ENCODE assay signal across 10 mouse cellular contexts in genomic region chr19:4992904-4993303, GRCm38 (mm10). TPM values are rescaled to one million over a fixed set of nuclear protein-coding genes. Genes with fewer than 3 reads are reported as not detected.
A peak's percentile ranks its signal among the peaks of the same experiment; 100 is the strongest.
DNase-seq lines count a peak whose midpoint lies in the region; ATAC-seq and TF ChIP-seq lines count a peak whose summit lies in the region.
"Had no signal": no experiment of that assay in that cellular context is flagged by ENCODE, and none has a peak within 500 bp of the region (broad histone marks: within the 10 kb centered on the region; RNA-seq: fewer than 3 reads in every experiment).

No protein-coding gene starts in this region.

- WGBS in hindbrain, embryonic 16.5 days = 4% methylated on average over 9 of the region's 9 CpGs
- WGBS in hindbrain, embryonic 10.5 days = 7% methylated on average over 9 of the region's 9 CpGs
- 3% methylated on average over 9 of the region's 9 CpGs for WGBS in intestine, postnatal 0 days

- peak overlapping the region; percentile 29 for H3K4me2 ChIP-seq in hindbrain, embryonic 16.5 days (ENCODE audit: low read length)
- H3K4me2 ChIP-seq in intestine, postnatal 0 days (replicated peaks; ENCODE audit: low read depth) = no peak overlapping the region

- H3K27ac ChIP-seq in hindbrain, embryonic 16.5 days (ENCODE audit: low read depth, low read length) = no peak overlapping the region
- H3K27ac ChIP-seq in hindbrain, embryonic 10.5 days = no peak overlapping the region
- H3K27ac ChIP-seq in intestine, postnatal 0 days (ENCODE audit: low read depth, low read length) = no peak overlapping the region

- ATAC-seq in hindbrain, embryonic 16.5 days = no peak
- ATAC-seq in intestine, postnatal 0 days = no peak

- H3K9me3 ChIP-seq in hindbrain, embryonic 16.5 days (ENCODE audit: control insufficient read depth, low read length) = no peaks in the 10 kb centered on the region
- no peaks in the 10 kb centered on the region for H3K9me3 ChIP-seq in hindbrain, embryonic 10.5 days
- no peaks in the 10 kb centered on the region for H3K9me3 ChIP-seq in intestine, postnatal 0 days (ENCODE audit: control insufficient read depth)

- no peak overlapping the region for H3K9ac ChIP-seq in hindbrain, embryonic 16.5 days (ENCODE audit: low read depth, low read length)
- H3K9ac ChIP-seq in intestine, postnatal 0 days (ENCODE audit: low read depth, low read length) = no peak overlapping the region

- H3K4me3 ChIP-seq in hindbrain, embryonic 16.5 days (ENCODE audit: low read length) = no peak overlapping the region
- no peak overlapping the region for H3K4me3 ChIP-seq in hindbrain, embryonic 10.5 days
- H3K4me3 ChIP-seq in intestine, postnatal 0 days (ENCODE audit: low read depth, low read length) = no peak overlapping the region

- peaks cover 8% of the 10 kb centered on the region; the same call in 1 of the 2 replicates for H3K27me3 ChIP-seq in hindbrain, embryonic 16.5 days (replicated peaks; ENCODE audit: control insufficient read depth, insufficient read depth, low read length)
- peaks cover 75% of the 10 kb centered on the region for H3K27me3 ChIP-seq in hindbrain, embryonic 10.5 days (ENCODE audit: insufficient read depth, poor library complexity, severe bottlenecking)
- peaks cover 26% of the 10 kb centered on the region for H3K27me3 ChIP-seq in intestine, postnatal 0 days (replicated peaks; ENCODE audit: control insufficient read depth, insufficient read depth, low read length)

- no peak for DNase-seq in hindbrain, embryonic 10.5 days (ENCODE audit: low spot score)
- DNase-seq in CD4-positive, CD25-positive, alpha-beta regulatory T cell, adult 2 months (ENCODE audit: low read depth, low spot score) = peak; percentile 76
- peak; percentile 90 for DNase-seq in cerebellum, adult 11-12 months
- DNase-seq in gastrocnemius, postnatal 14 days = peak; percentile 83
- DNase-seq in lung, postnatal 36 days = peak; percentile 42
- peak; percentile 55 for DNase-seq in urinary bladder, postnatal 25 days (ENCODE audit: low spot score)

- intact Hi-C loops in gastrocnemius, postnatal 14 days (cut with DNase I; ENCODE audit: low total_unique reads) = no loop called here

- peaks cover 42% of the 10 kb centered on the region for H3K4me1 ChIP-seq in hindbrain, embryonic 16.5 days (ENCODE audit: control insufficient read depth, insufficient read depth, low read depth, low read length)
- H3K4me1 ChIP-seq in hindbrain, embryonic 10.5 days (replicated peaks) = peaks cover 14% of the 10 kb centered on the region
- no peaks in the 10 kb centered on the region for H3K4me1 ChIP-seq in intestine, postnatal 0 days (replicated peaks; ENCODE audit: control insufficient read depth, insufficient read depth, low read length)

- H3K36me3 ChIP-seq in hindbrain, embryonic 16.5 days (ENCODE audit: control insufficient read depth, insufficient read depth, low read length) = no peaks in the 10 kb centered on the region
- no peaks in the 10 kb centered on the region for H3K36me3 ChIP-seq in hindbrain, embryonic 10.5 days
- no peaks in the 10 kb centered on the region for H3K36me3 ChIP-seq in intestine, postnatal 0 days (ENCODE audit: control insufficient read depth, insufficient read depth)
- H3K36me3 ChIP-seq: G1E had no signal

- TF ChIP-seq CTCF in intestine, postnatal 0 days (IDR thresholded peaks at IDR 0.05; ENCODE audit: low read depth) = peak; percentile 39

RNA-seq across cellular contexts. Expression of gene Npas4, which starts 2.8 kb away (rescaled TPM):
- 0.41 and 0.47 TPM in 2 replicates for polyA plus RNA-seq in hindbrain, embryonic 16.5 days (2015; fragmentation: Nextera tagmentation; extraction: Ambion mirVana)
- polyA plus RNA-seq in hindbrain, embryonic 10.5 days (2016; fragmentation: Nextera tagmentation; extraction: Ambion mirVana) = not detected in 2 replicates
- total RNA-seq in gastrocnemius, postnatal 14 days (2021) = not detected
- 0.09 and 0.12 TPM in 2 replicates for polyA plus RNA-seq in intestine, postnatal 0 days (2015; fragmentation: Nextera tagmentation; extraction: Ambion mirVana)
- polyA plus RNA-seq: G1E; limb, embryonic 11.5 days had no signal

RNA-seq across cellular contexts. Expression of gene Slc29a2, which starts 30.8 kb away (rescaled TPM):
- 15.0 and 16.6 TPM in 2 replicates for polyA plus RNA-seq in hindbrain, embryonic 16.5 days (2015; fragmentation: Nextera tagmentation; extraction: Ambion mirVana)
- polyA plus RNA-seq in hindbrain, embryonic 10.5 days (2016; fragmentation: Nextera tagmentation; extraction: Ambion mirVana) = 5.5 and 8.4 TPM in 2 replicates
- 1 to 10 TPM; 4.9 to 6.5 TPM for total RNA-seq in gastrocnemius, postnatal 14 days (2021)
- 1.3 and 1.8 TPM in 2 replicates for polyA plus RNA-seq in intestine, postnatal 0 days (2015; fragmentation: Nextera tagmentation; extraction: Ambion mirVana)

RNA-seq across cellular contexts. Expression of gene Mrpl11, which starts 31.0 kb away (rescaled TPM):
- 91.6 and 106 TPM in 2 replicates for polyA plus RNA-seq in hindbrain, embryonic 16.5 days (2015; fragmentation: Nextera tagmentation; extraction: Ambion mirVana)
- polyA plus RNA-seq in hindbrain, embryonic 10.5 days (2016; fragmentation: Nextera tagmentation; extraction: Ambion mirVana) = 157 and 163 TPM in 2 replicates
- 10 to 100 TPM; 51.5 to 52.3 TPM for total RNA-seq in gastrocnemius, postnatal 14 days (2021)
- 73.7 and 78.1 TPM in 2 replicates for polyA plus RNA-seq in intestine, postnatal 0 days (2015; fragmentation: Nextera tagmentation; extraction: Ambion mirVana)

RNA-seq across cellular contexts. Expression of gene B4gat1, which starts 45.7 kb away (rescaled TPM):
- 116 and 133 TPM in 2 replicates for polyA plus RNA-seq in hindbrain, embryonic 16.5 days (2015; fragmentation: Nextera tagmentation; extraction: Ambion mirVana)
- 38.8 and 41.6 TPM in 2 replicates for polyA plus RNA-seq in hindbrain, embryonic 10.5 days (2016; fragmentation: Nextera tagmentation; extraction: Ambion mirVana)
- 10 to 100 TPM; 20.4 to 23.7 TPM for total RNA-seq in gastrocnemius, postnatal 14 days (2021)
- polyA plus RNA-seq in intestine, postnatal 0 days (2015; fragmentation: Nextera tagmentation; extraction: Ambion mirVana) = 16.2 and 17.9 TPM in 2 replicates

RNA-seq across cellular contexts. Expression of gene AC124502.3, which starts 45.8 kb away (rescaled TPM):
- polyA plus RNA-seq in hindbrain, embryonic 16.5 days (2015; fragmentation: Nextera tagmentation; extraction: Ambion mirVana) = 2.4 and 3.1 TPM in 2 replicates
- 2.4 and 3.2 TPM in 2 replicates for polyA plus RNA-seq in hindbrain, embryonic 10.5 days (2016; fragmentation: Nextera tagmentation; extraction: Ambion mirVana)
- total RNA-seq in gastrocnemius, postnatal 14 days (2021) = under 1 TPM; 0.43 to 0.89 TPM
- 0.56 TPM in 1 of 2 replicates, not detected in the other for polyA plus RNA-seq in intestine, postnatal 0 days (2015; fragmentation: Nextera tagmentation; extraction: Ambion mirVana)
